Mouse (Mus musculus): ENCODE measurements around the gene Ubap1. TPM values are rescaled to one million over a fixed set of nuclear protein-coding genes. Genes with fewer than 3 reads are reported as not detected.
A peak's percentile ranks its signal among the peaks of the same experiment; 100 is the strongest.

The Ubap1 gene
- polyA plus RNA-seq, 1 experiment = 29.2 TPM

DNA sequence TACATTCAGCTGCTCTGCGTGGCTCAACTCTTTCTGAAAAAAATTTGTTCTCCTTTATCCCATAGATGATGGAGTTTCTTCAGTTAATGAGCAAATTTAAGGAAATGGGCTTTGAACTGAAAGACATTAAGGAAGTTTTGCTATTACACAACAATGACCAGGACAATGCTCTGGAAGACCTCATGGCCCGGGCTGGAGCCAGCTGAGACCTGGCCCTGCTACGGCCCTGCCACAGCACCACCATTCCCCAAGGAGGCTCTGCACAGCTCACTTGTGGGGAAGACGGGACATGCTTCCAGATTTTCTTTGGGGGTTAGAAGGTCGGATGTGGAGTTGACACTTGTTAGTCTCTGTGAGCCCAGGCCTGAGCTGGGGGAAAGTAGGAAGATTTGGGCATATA lies 39.8 kb downstream of the Ubap1 start:
- Histone ChIP-seq H3K4me3 (ENCODE audit: control insufficient read depth, insufficient read depth, low read length) (no peak overlapping the region), H3K27me3 (ENCODE audit: control insufficient read depth, insufficient read depth, low read length) (no peaks in the 10 kb centered on the region), H3K27ac (ENCODE audit: control insufficient read depth, insufficient read depth, low read length) (no peak overlapping the region), H3K36me3 (ENCODE audit: control insufficient read depth, insufficient read depth, low read length) (peaks cover 31% of the 10 kb centered on the region), H3K4me1 (replicated peaks; ENCODE audit: control insufficient read depth, insufficient read depth, low read length) (no peaks in the 10 kb centered on the region)
- WGBS = 98% methylated on average over 5 of the region's 5 CpGs
- DNase-seq = no peak
- TF ChIP-seq CTCF (IDR thresholded peaks at IDR 0.05; ENCODE audit: borderline replicate concordance, control insufficient read depth, extremely low read depth, insufficient read depth, low read length, poor library complexity) (no peak), POLR2A (IDR thresholded peaks at IDR 0.05; ENCODE audit: control insufficient read depth, extremely low read depth, insufficient read depth, low read length, poor library complexity) (no peak)

DNA sequence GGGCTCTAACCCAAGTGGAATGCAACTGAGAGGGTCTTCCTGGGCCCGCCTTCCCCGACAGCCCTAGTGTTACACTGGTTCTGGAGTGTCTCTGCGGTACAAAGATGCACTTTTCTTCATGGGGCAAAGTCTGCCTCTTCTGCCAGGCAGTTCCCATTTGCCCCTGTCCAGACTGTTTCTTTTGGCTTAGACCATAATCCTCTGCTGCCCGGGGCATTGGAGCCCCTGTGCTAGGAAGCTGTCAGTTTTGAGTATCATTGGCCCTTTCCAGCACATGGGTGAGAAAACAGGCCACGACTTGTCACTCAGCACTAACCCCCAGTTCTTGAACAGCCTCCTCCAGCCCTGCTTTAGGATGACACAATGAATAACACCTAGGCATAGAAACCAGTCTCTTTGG lies 40.4 kb downstream of the Ubap1 start:
- H3K4me3 ChIP-seq (ENCODE audit: control insufficient read depth, insufficient read depth, low read length) = no peak overlapping the region
- H3K4me1 ChIP-seq (replicated peaks; ENCODE audit: control insufficient read depth, insufficient read depth, low read length) = no peaks in the 10 kb centered on the region
- peaks cover 37% of the 10 kb centered on the region for H3K36me3 ChIP-seq (ENCODE audit: control insufficient read depth, insufficient read depth, low read length)

DNA sequence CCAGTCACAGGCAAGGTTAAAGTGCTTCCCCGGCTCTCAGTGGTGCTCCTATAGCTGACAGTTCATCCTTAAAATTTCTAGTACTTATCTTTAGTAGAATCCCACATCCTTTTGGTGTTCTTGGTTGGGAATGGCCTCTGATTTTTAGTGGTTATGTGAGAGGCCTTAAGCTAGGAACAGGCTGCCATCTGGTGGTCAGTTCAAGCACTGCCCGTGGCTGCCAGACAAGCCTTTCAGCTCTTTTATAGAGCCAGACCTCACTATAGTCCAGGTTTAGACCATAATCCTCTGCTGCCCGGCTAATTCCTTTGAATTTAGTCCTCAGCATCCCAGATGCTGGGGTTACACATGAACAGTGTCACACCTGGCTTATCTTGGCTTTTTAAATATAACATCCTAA lies 41.3 kb downstream of the Ubap1 start:
- Histone ChIP-seq H3K27ac (ENCODE audit: control insufficient read depth, insufficient read depth, low read length) (no peak overlapping the region), H3K4me1 (replicated peaks; ENCODE audit: control insufficient read depth, insufficient read depth, low read length) (no peaks in the 10 kb centered on the region), H3K27me3 (ENCODE audit: control insufficient read depth, insufficient read depth, low read length) (no peaks in the 10 kb centered on the region), H3K36me3 (ENCODE audit: control insufficient read depth, insufficient read depth, low read length) (peaks cover 40% of the 10 kb centered on the region), H3K4me3 (ENCODE audit: control insufficient read depth, insufficient read depth, low read length) (no peak overlapping the region)
- TF ChIP-seq CTCF (IDR thresholded peaks at IDR 0.05; ENCODE audit: borderline replicate concordance, control insufficient read depth, extremely low read depth, insufficient read depth, low read length, poor library complexity) (no peak), POLR2A (IDR thresholded peaks at IDR 0.05; ENCODE audit: control insufficient read depth, extremely low read depth, insufficient read depth, low read length, poor library complexity) (no peak)
- WGBS = 41% methylated on average over 3 of the region's 3 CpGs
- DNase-seq = peak; percentile 70

More for the DNA sequence above, 40.4 kb downstream of the Ubap1 start:
- H3K27me3 ChIP-seq (ENCODE audit: control insufficient read depth, insufficient read depth, low read length) = no peaks in the 10 kb centered on the region
- no peak for DNase-seq
- WGBS = 93% methylated on average over 5 of the region's 5 CpGs
- TF ChIP-seq CTCF (IDR thresholded peaks at IDR 0.05; ENCODE audit: borderline replicate concordance, control insufficient read depth, extremely low read depth, insufficient read depth, low read length, poor library complexity) (no peak), POLR2A (IDR thresholded peaks at IDR 0.05; ENCODE audit: control insufficient read depth, extremely low read depth, insufficient read depth, low read length, poor library complexity) (no peak)
- no peak overlapping the region for H3K27ac ChIP-seq (ENCODE audit: control insufficient read depth, insufficient read depth, low read length)

DNA sequence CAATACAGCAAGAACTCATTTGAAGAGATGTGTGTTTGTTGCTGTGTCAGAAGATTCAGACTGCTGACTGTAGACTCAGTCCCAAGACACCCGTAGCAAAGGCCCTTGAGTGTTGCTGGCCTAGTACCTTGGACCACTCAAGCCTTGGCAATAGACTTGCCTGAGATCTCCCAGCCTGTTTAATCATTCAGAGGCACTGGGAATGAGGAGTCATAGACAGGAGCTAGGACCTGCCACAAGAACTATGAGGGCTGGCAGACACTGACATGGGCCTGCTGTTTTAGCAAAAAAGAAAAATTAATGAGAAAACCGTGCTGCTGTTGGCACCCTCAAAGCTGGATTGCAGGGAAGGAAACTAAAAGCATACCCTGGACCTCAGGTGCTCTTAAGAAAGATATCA lies 42.2 kb downstream of the Ubap1 start:
- no peaks in the 10 kb centered on the region for H3K4me1 ChIP-seq (replicated peaks; ENCODE audit: control insufficient read depth, insufficient read depth, low read length)
- peaks cover 40% of the 10 kb centered on the region for H3K36me3 ChIP-seq (ENCODE audit: control insufficient read depth, insufficient read depth, low read length)
- DNase-seq = no peak
- WGBS = 94% methylated on average over 2 of the region's 2 CpGs
- no peak overlapping the region for H3K27ac ChIP-seq (ENCODE audit: control insufficient read depth, insufficient read depth, low read length)
- TF ChIP-seq CTCF (IDR thresholded peaks at IDR 0.05; ENCODE audit: borderline replicate concordance, control insufficient read depth, extremely low read depth, insufficient read depth, low read length, poor library complexity) (no peak), POLR2A (IDR thresholded peaks at IDR 0.05; ENCODE audit: control insufficient read depth, extremely low read depth, insufficient read depth, low read length, poor library complexity) (no peak)
- no peaks in the 10 kb centered on the region for H3K27me3 ChIP-seq (ENCODE audit: control insufficient read depth, insufficient read depth, low read length)
- no peak overlapping the region for H3K4me3 ChIP-seq (ENCODE audit: control insufficient read depth, insufficient read depth, low read length)

DNA sequence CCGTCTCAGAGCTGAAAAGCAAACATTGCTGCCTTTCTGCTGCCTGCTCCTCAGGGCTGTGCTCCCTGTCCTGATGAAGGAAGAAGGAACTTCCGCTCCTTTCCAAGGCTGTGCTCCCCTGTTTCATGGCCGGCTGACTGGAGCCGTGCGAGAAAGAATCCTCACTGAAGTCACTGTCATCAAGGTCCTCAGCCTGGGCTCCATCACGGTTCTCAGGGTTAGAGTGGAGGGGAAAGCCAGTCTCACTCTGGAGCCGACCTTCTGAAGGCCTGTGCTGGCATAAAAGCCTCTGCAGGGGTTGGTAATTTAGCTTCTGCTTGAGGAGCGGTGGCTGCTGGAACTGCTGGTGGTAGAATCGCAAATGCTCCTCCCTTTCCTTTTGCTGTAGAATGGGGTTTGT lies 45.9 kb downstream of the Ubap1 start:
- H3K36me3 ChIP-seq (ENCODE audit: control insufficient read depth, insufficient read depth, low read length) = peaks cover 33% of the 10 kb centered on the region
- H3K27me3 ChIP-seq (ENCODE audit: control insufficient read depth, insufficient read depth, low read length) = no peaks in the 10 kb centered on the region
- no peaks in the 10 kb centered on the region for H3K4me1 ChIP-seq (replicated peaks; ENCODE audit: control insufficient read depth, insufficient read depth, low read length)
- 95% methylated on average over 9 of the region's 9 CpGs for WGBS
- H3K27ac ChIP-seq (ENCODE audit: control insufficient read depth, insufficient read depth, low read length) = no peak overlapping the region
- DNase-seq = no peak
- TF ChIP-seq CTCF (IDR thresholded peaks at IDR 0.05; ENCODE audit: borderline replicate concordance, control insufficient read depth, extremely low read depth, insufficient read depth, low read length, poor library complexity) (no peak), POLR2A (IDR thresholded peaks at IDR 0.05; ENCODE audit: control insufficient read depth, extremely low read depth, insufficient read depth, low read length, poor library complexity) (no peak)
- H3K4me3 ChIP-seq (ENCODE audit: control insufficient read depth, insufficient read depth, low read length) = no peak overlapping the region

DNA sequence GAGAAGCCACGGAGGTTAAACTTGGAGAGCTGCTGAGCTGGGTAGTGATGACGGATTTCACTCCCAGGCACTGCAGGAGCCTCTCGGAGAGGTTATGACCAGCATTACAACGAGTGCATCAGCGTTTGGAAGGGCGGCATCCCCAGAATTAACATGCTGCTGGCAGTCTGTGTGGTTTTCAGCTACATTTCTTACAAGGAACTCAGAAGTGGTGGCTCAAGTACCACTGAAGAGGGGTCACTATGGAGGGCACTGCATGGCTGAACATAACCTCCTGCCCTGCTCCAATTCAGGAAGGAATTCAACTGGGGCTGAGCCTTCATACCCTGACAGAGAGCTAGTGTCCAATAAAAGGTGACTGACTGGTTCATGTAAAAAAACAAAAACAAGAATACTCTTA lies 49.6 kb downstream of the Ubap1 start:
- TF ChIP-seq CTCF (IDR thresholded peaks at IDR 0.05; ENCODE audit: borderline replicate concordance, control insufficient read depth, extremely low read depth, insufficient read depth, low read length, poor library complexity) = no peak
- no peak for TF ChIP-seq POLR2A (IDR thresholded peaks at IDR 0.05; ENCODE audit: control insufficient read depth, extremely low read depth, insufficient read depth, low read length, poor library complexity)
- Histone ChIP-seq H3K27me3 (ENCODE audit: control insufficient read depth, insufficient read depth, low read length) (no peaks in the 10 kb centered on the region), H3K27ac (ENCODE audit: control insufficient read depth, insufficient read depth, low read length) (no peak overlapping the region), H3K36me3 (ENCODE audit: control insufficient read depth, insufficient read depth, low read length) (peaks cover 11% of the 10 kb centered on the region), H3K4me1 (replicated peaks; ENCODE audit: control insufficient read depth, insufficient read depth, low read length) (no peaks in the 10 kb centered on the region), H3K4me3 (ENCODE audit: control insufficient read depth, insufficient read depth, low read length) (no peak overlapping the region)
- 96% methylated on average over 6 of the region's 6 CpGs for WGBS
- DNase-seq = no peak

DNA sequence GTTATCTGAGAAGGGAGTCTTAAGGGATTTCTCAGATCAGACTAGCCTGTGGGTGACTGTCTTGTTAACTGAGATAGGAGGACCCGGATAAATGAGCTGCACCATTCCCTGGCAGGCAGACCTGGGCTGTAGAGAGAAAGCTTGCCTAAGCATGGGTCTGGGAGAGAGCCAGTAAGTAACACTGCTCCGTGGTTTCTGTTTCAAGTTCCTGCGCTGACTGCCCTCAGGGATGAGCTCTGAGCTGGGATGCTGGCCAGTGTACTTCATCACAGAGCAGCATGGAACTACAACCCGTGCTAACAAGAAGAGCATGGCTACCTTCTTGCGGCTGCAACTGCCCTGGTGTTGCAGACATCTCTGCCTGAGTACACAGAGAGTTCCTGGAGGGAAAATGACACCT lies 51.1 kb downstream of the Ubap1 start:
- Histone ChIP-seq H3K27me3 (ENCODE audit: control insufficient read depth, insufficient read depth, low read length) (no peaks in the 10 kb centered on the region), H3K36me3 (ENCODE audit: control insufficient read depth, insufficient read depth, low read length) (no peaks in the 10 kb centered on the region; the same call in 1 of the 2 replicates), H3K4me1 (replicated peaks; ENCODE audit: control insufficient read depth, insufficient read depth, low read length) (no peaks in the 10 kb centered on the region), H3K4me3 (ENCODE audit: control insufficient read depth, insufficient read depth, low read length) (no peak overlapping the region), H3K27ac (ENCODE audit: control insufficient read depth, insufficient read depth, low read length) (no peak overlapping the region)
- no peak for TF ChIP-seq POLR2A (IDR thresholded peaks at IDR 0.05; ENCODE audit: control insufficient read depth, extremely low read depth, insufficient read depth, low read length, poor library complexity)
- no peak for TF ChIP-seq CTCF (IDR thresholded peaks at IDR 0.05; ENCODE audit: borderline replicate concordance, control insufficient read depth, extremely low read depth, insufficient read depth, low read length, poor library complexity)
- WGBS = 87% methylated on average over 5 of the region's 5 CpGs
- no peak for DNase-seq
